Mouse (Mus musculus) testis, adult 2 months (tissue): ENCODE data around the gene Dgki.
"Not testable (repeated sequence)": the region's sequence is repeated elsewhere in the genome, so short reads cannot be mapped to it uniquely, and the experiment has no call there.

Source experiments
- CTCF ChIP-seq: fragments of 200-500 bp; IDR thresholded peaks from 2 replicates; pipeline ENCODE4 v1.5.1; 2012; ENCODE audit warnings: low read depth, mild to moderate bottlenecking, inconsistent platforms, low read length, moderate library complexity; ENCODE audit not compliant: control insufficient read depth, insufficient read depth, insufficient replicate concordance
- POLR2A ChIP-seq: fragments of 200-500 bp; IDR thresholded peaks from 2 replicates; pipeline ENCODE4 v1.6.1; 2012; ENCODE audit warnings: low read depth, mild to moderate bottlenecking, inconsistent platforms, low read length, moderate library complexity; ENCODE audit not compliant: control insufficient read depth

DNA sequence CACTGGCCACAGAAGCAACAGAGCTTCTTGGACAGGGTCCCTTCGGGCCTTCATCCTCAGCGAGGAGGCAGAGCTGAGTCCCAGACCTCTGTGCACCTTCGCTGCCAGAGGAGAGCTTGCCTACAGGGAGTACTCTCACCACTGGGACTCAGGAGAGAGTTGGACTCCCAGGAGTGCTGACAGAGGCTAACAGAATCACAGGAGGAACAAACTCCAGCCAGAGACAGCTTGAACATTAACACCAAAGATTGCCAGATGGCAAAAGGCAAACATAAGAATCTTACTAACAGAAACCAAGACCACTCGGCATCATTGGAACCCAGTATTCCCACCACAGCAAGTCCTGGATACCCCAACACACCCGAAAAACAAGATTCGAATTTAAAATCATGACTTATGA is 193.7 kb downstream of the Dgki start:
- not testable (repeated sequence) for TF ChIP-seq CTCF, POLR2A
